Mouse (Mus musculus) midbrain, embryonic 14.5 days (tissue): ENCODE results near the gene Gmfg. TPM values are rescaled to one million over a fixed set of nuclear protein-coding genes. Genes with fewer than 3 reads are reported as not detected.
A peak's percentile ranks its signal among the peaks of the same experiment; 100 is the strongest.

Experiments
- ATAC-seq: fragments of 200-750 bp; cut with Nextera tagmentation; 2 replicates; pipeline ENCODE4 v1.8.0; 2017; ENCODE audit warnings: moderate number of reproducible peaks, moderate library complexity; ENCODE audit not compliant: low FRiP score, low TSS enrichment
- DNase-seq: peaks from one replicate; pipeline ENCODE4 v3.0.0-alpha.2; 2015
- H3K27ac ChIP-seq: fragments of 300-500 bp; sonication (generic); replicated peaks from 2 replicates; pipeline ENCODE4 v1.5.1; 2014; ENCODE audit warnings: mild to moderate bottlenecking, low read depth, low read length, moderate library complexity
- H3K27me3 ChIP-seq: fragments of 300-500 bp; sonication (generic); 2 replicates; pipeline ENCODE4 v1.6.1; 2014; ENCODE audit warnings: low read length, control low read depth, mixed read lengths; ENCODE audit not compliant: control insufficient read depth, insufficient read depth
- H3K36me3 ChIP-seq: fragments of 300-500 bp; sonication (generic); 2 replicates; pipeline ENCODE4 v1.6.1; 2014; ENCODE audit warnings: low read length, control low read depth; ENCODE audit not compliant: control insufficient read depth, insufficient read depth
- H3K4me1 ChIP-seq: fragments of 300-500 bp; sonication (generic); 2 replicates; pipeline ENCODE4 v1.6.1; 2014; ENCODE audit warnings: mild to moderate bottlenecking, antibody characterized with exemption, low read length, control low read depth; ENCODE audit not compliant: control insufficient read depth, insufficient read depth
- H3K4me2 ChIP-seq: fragments of 300-500 bp; sonication (generic); 2 replicates; pipeline ENCODE4 v1.6.1; 2014; ENCODE audit warnings: mild to moderate bottlenecking, low read length, moderate library complexity
- H3K4me3 ChIP-seq: fragments of 300-500 bp; sonication (generic); replicated peaks from 2 replicates; pipeline ENCODE4 v1.5.1; 2014; ENCODE audit warnings: low read depth, low read length
- H3K9ac ChIP-seq: fragments of 300-500 bp; sonication (generic); replicated peaks from 2 replicates; pipeline ENCODE4 v1.6.1; 2014; ENCODE audit warnings: mild to moderate bottlenecking, low read length, moderate library complexity
- H3K9me3 ChIP-seq: fragments of 300-500 bp; sonication (generic); 2 replicates; pipeline ENCODE4 v1.6.1; 2016; ENCODE audit warnings: low read length, control low read depth, mixed read lengths; ENCODE audit not compliant: control insufficient read depth
- WGBS: fragments of 180-500 bp; shearing (Covaris S2); extraction: QIAGEN DNeasy Blood & Tissue Kit; methylation state at CpG from one replicate; pipeline ENCODE4 v1.1.7; 2014; 5-methylcytosine and 5-hydroxymethylcytosine counted together
- polyA plus RNA-seq: library from polyadenylated mRNA; unstranded; fragments of >200 nt; fragmentation: Nextera tagmentation; extraction: Ambion mirVana; gene quantifications from 2 replicates; pipeline ENCODE4 v1.2.1, GENCODE M21; 2014

Gene Gmfg
- polyA plus RNA-seq, 1 experiment from 2014 or later = 5.1 TPM

DNA sequence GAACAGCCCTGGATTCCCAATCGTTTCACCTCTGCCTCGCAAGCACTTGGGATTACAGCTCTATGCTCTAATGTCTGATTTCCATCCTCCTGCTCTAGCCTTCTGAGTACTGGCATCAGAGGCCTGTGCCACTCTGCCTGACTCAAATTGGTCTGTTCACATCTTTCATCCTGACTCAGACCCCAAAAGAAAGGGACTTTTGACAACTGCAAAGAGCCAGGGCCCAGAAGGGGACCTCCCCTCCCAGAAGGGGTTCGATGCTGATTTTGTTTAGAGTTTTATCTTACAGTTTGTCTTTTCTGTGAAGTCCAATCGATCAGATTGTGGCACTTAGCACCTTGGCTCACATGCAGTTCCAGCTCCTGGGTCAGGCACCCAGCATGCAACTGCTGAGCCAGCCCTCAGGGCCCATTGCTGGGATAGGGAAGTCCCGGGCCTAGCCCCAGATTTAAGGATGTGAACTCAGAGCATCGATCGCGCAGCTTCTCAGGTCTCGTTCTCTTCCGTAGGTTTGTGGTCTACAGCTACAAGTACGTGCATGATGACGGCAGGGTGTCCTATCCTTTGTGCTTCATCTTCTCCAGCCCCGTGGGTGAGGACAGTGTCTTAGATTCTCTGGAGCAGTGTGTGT is 7.2 kb downstream of the Gmfg start:
- Histone ChIP-seq H3K36me3 (no peaks in the 10 kb centered on the region), H3K4me1 (peaks cover 7% of the 10 kb centered on the region; the same call in 1 of the 2 replicates), H3K9ac (no peak overlapping the region), H3K9me3 (no peaks in the 10 kb centered on the region), H3K4me3 (no peak overlapping the region), H3K27me3 (0 out of 2 replicates have a peak, but pooled peaks cover 4% of the 10 kb centered on the region), H3K27ac (no peak overlapping the region), H3K4me2 (no peak overlapping the region)
- WGBS = 84% methylated on average over 13 of the region's 13 CpGs
- DNase-seq (no peak), ATAC-seq (no peak)

DNA sequence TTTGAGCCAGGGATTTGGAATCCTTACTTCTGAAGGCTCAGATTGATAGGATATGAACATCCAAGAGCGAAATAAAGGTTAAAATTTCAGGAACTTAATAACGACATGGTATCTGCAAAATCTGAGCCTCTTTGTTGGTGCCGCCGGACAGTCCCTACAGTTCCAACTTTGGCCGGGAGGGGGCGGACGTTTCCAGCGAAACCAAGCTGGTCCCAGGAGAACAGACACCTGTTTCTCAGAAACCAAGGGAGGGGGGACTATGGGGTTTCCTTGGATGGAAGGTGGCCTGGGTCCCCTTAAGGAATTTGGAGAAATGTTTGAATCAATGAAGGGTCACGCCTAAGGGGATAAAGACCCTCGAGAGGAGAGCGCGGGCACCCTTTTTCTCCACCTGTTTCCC is 9.2 kb downstream of the Gmfg start:
- Histone ChIP-seq H3K4me3 (no peak overlapping the region), H3K4me1 (peaks cover 9% of the 10 kb centered on the region), H3K27ac (no peak overlapping the region), H3K9ac (no peak overlapping the region), H3K27me3 (0 out of 2 replicates have a peak, but pooled peaks cover 4% of the 10 kb centered on the region), H3K4me2 (no peak overlapping the region), H3K9me3 (no peaks in the 10 kb centered on the region), H3K36me3 (no peaks in the 10 kb centered on the region)
- ATAC-seq (no peak), DNase-seq (peak; percentile 88)
- 8% methylated on average over 12 of the region's 12 CpGs for WGBS

DNA sequence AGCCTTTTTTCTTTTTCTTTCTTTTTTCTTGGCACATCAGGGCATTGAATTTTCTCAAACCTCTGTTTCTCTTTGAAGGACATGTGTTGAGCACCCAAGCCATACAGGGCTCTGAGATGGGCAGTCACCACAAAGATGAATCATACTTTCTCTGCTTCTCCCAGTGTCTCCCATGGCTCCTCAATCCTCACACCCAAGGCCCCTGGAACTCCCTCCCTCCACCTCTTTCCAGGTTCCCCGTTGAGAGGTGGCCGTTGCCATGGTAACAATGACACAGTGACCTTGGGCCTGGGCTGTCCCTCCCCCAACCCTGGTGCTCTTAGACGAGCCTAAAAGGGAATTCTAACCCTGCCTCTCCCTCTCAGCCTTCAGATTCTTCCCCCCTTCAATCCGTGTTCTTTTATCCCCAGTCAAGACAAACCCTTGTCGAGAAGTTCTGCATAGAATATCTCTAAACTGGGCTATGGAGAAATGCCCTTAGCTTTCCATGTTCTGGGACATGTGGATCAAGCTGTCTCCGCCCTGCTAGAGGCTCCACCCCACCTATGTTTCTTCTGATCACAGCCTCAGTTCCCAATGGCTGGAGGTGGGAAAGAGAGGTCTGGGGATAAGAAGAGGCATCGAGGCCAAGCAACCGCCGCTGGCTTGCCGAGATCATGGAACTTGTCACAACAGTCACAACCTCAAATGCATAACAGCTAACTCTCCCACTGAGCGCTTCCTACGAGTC is 10.0 kb downstream of the Gmfg start:
- Histone ChIP-seq H3K4me1 (peaks cover 10% of the 10 kb centered on the region), H3K27me3 (0 out of 2 replicates have a peak, but pooled peaks cover 4% of the 10 kb centered on the region), H3K4me3 (no peak overlapping the region), H3K9ac (no peak overlapping the region), H3K36me3 (no peaks in the 10 kb centered on the region), H3K27ac (no peak overlapping the region), H3K9me3 (no peaks in the 10 kb centered on the region), H3K4me2 (no peak overlapping the region)
- whole genome bisulfite sequencing = 15% methylated on average over 12 of the region's 12 CpGs
- DNase-seq = no peak
- no peak for ATAC-seq

GRCm38 (mm10) chr7:28447865-28448820 is 10.9 kb downstream of the Gmfg start:
- Histone ChIP-seq H3K4me3 (no peak overlapping the region), H3K9ac (no peak overlapping the region), H3K4me2 (no peak overlapping the region), H3K9me3 (no peaks in the 10 kb centered on the region), H3K27ac (no peak overlapping the region), H3K36me3 (no peaks in the 10 kb centered on the region), H3K27me3 (0 out of 2 replicates have a peak, but pooled peaks cover 4% of the 10 kb centered on the region), H3K4me1 (peaks cover 15% of the 10 kb centered on the region)
- DNase-seq (no peak), ATAC-seq (no peak)
- WGBS = 69% methylated on average over 13 of the region's 13 CpGs

DNA sequence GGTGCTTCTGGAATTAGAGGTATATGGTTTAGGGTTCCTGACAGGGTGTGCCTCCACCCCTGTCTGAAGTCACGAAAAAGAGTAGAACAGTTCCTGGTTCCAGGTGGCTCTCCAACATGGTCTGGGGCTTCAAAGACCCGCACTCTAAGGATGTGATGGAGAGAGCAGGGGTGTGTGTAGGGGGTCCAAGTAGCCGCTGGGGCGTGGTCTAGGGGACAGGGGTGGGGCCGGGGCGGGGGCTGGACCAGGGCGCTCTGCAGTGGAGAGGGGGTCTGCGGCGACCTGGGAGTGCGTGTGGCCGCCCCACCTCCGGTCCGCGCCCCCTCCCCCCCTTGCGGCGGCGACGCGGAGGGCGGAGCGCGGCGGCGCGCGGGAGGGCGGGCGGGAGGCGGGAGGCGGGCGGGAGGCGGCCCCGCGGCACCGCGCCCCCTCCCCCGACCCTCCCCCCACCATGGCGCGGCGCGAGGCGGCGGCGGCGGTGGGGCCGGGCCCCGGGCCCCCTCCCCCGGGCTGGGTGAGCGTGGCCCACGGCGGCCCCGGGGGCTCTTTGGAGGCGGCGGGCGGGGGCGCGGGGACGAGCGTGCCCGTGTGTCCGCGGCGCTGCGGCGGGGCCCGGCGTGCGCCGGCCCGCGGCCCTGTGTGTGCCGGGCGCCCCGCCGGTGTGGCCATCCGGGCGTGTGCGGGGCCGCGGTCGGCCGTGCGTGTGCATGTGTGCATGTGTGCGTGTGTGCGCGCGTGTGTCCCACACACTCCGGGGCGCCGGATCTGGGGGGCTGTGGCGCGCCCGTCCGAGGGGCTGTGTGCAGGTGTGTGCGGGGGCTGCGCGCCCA is 14.5 kb downstream of the Gmfg start, which contains the start of gene Lrfn1:
TSS of gene Lrfn1 (plus strand) at position 450 of the 830 bp plus-strand sequence.
- peaks cover 22% of the 10 kb centered on the region for H3K4me1 ChIP-seq
- peaks cover 16% of the 10 kb centered on the region for H3K36me3 ChIP-seq
- peak within 1 kb of the TSS; percentile 72 for H3K4me2 ChIP-seq
- no peaks in the 10 kb centered on the region for H3K27me3 ChIP-seq
- peak within 1 kb of the TSS; percentile 85 for H3K4me3 ChIP-seq
- H3K27ac ChIP-seq = peak within 1 kb of the TSS; percentile 79
- peak; percentile 75 for ATAC-seq
- WGBS = under 1% methylated on average over 44 of the region's 97 CpGs
- H3K9me3 ChIP-seq = no peaks in the 10 kb centered on the region
- H3K9ac ChIP-seq = peak within 1 kb of the TSS; percentile 93
- peak; percentile 80 for DNase-seq

DNA sequence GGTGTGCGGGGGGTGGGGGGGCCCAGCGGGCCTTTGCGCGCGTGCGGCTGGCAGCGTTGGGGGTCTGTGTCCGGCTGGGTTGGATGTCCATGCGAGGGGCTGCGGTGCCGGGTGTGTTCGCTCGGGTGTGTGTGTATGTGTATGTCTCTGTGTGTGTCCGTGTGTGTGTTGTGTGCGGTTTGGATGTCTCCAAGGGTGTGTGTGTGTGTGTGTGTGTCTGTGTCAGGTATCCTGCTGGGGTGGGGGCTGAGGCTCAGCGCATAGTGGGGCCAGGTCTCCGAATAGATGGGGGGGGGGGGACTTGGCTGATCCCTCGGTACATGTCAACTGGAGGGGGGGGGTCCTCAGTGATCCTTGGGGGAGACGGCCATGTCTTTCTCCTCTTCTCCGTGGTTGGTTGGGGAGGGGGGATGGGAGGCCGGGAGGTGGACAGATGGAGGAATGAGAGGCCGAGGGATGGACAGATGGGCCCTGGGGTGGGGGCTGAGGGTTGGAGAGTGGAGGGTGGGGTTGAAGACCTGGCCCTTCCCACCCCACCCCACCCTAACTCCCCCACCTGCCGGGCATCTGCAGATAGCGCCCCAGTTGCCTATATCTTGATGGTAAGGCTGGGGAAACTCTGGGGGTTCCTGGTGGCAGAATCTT is 15.2 kb downstream of the Gmfg start:
- Histone ChIP-seq H3K9ac (peak overlapping the region; percentile 93), H3K27me3 (no peaks in the 10 kb centered on the region), H3K4me1 (peaks cover 17% of the 10 kb centered on the region), H3K9me3 (no peaks in the 10 kb centered on the region), H3K27ac (peak overlapping the region; percentile 79), H3K4me3 (peak overlapping the region; percentile 85), H3K4me2 (peak overlapping the region; percentile 72), H3K36me3 (peaks cover 22% of the 10 kb centered on the region)
- WGBS = 2% methylated on average over 24 of the region's 24 CpGs
- ATAC-seq (peak; percentile 59), DNase-seq (no peak)

GRCm38 (mm10) chr7:28460361-28460760 is 23.1 kb downstream of the Gmfg start:
- no peak for ATAC-seq
- H3K27ac ChIP-seq = no peak overlapping the region
- H3K36me3 ChIP-seq = peaks cover 54% of the 10 kb centered on the region
- H3K9me3 ChIP-seq = no peaks in the 10 kb centered on the region
- 95% methylated on average over 5 of the region's 5 CpGs for WGBS
- H3K9ac ChIP-seq = no peak overlapping the region
- H3K27me3 ChIP-seq = no peaks in the 10 kb centered on the region
- no peak overlapping the region for H3K4me3 ChIP-seq
- 0 out of 2 replicates have a peak, but pooled peaks cover 6% of the 10 kb centered on the region for H3K4me1 ChIP-seq
- H3K4me2 ChIP-seq = no peak overlapping the region
- DNase-seq = no peak
